Mouse (Mus musculus) forelimb bud, embryonic 11.5 days (tissue): ENCODE data around the gene Tmem109.

ENCODE experiments used
- DNase-seq: peaks from one replicate; pipeline ENCODE4 v3.0.0-alpha.2; 2012; ENCODE audit warnings: low read depth, low spot score

The Tmem109 gene

GRCm38 (mm10) chr19:10881426-10882154, at the start of gene Tmem109:
Tmem109 (minus strand) TSS chr19:10882001.
- peak; percentile 97 for DNase-seq

DNA sequence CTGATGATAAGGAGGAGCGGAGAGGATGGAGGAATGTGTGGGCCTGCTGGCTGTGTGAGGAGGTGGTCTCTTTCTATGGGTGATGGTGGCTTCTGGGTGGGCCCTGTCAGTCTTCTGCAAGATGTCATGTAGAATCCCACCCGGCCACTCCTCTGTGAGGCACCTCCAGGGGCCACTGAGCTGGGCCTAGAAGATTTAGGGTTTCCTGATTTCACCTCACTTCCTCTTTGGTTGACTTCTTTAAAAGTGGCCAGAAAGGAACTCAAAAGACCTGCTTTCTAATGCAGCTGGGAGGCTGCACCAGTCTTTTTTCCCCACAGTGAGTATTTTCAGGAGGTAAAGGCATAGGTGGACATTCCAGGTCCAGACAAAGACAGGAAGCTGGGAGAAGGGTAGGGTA, 48.8 kb upstream of the Tmem109 start:
- DNase-seq = no peak

GRCm38 (mm10) chr19:10926666-10927065, 44.9 kb upstream of the Tmem109 start:
- DNase-seq = no peak

GRCm38 (mm10) chr19:10926123-10926621, 44.4 kb upstream of the Tmem109 start:
- peak; percentile 26 for DNase-seq

DNA sequence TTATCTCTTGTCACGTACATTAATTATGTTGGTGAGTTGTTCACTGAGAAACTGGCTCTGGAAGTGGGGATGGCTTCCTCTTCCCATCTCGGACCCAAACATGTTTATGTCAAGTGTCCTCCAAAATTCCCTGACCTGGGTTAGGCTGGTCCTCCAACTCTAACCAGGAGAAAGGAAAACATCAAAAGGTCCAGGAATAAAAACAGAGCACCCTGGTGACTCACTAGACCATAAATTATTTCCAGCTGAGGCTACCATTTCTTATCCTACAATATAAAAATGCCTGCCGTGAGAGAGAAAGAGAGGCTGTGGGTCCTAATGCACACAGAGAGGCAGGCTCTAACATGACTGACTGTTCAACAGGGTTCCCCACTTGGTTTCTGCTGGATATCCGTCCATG, 42.4 kb upstream of the Tmem109 start:
- no peak for DNase-seq

DNA sequence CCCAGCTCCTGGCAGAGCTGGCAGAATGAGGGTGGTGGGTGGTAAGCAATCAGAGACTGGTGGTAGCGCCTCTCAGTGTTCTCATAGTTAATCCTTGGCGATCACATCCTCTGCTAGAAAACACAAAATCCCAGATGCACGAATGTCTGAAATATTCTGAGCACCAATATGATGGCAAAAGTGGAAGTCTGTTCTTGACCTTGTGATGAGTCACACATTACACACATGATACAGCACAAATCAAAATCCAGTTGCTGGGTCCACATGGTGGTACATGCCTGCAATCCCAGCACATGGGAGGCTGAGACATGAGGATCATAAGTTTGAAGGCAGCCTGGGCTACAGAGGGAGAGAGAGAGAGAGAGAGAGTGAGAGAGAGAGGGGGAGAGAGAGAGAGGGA, 39.3 kb upstream of the Tmem109 start:
- no peak for DNase-seq

GRCm38 (mm10) chr19:10920532-10920931, 38.7 kb upstream of the Tmem109 start, which contains the start of gene Zp1:
Zp1 (minus strand) TSS chr19:10920632.
- no peak for DNase-seq

DNA sequence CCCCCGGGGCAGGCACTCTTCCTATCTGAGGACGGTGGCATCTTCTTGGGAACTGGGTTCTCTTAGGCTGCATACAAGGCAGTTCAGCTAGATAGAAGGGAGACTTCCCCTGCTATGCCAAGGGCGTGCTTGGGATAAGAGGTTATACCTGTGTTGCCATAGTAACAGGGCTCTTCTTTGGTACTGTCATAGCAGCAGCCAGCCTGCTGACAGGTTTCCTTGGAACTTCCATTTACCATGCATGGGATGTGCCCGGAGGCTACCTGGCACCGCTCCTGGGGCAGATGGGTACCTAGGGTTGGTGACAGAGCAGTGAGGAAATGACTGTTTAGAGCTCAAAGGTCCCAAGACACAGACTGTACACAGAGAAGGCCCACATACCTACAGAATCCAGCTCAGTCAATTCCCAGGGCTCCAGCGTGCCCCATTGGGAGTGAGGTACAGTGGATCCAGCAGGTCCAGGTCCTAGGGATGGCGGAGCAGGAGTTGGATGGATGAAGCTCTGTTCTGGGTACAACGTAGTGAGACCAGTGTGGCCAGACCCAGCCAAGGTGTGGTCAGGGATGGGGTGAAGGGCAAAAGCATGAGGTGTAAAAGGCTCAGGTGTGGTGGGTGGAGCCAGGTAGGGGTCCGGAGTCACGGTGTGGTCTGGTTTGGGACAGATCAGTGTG, 36.7 kb upstream of the Tmem109 start:
- DNase-seq = no peak

DNA sequence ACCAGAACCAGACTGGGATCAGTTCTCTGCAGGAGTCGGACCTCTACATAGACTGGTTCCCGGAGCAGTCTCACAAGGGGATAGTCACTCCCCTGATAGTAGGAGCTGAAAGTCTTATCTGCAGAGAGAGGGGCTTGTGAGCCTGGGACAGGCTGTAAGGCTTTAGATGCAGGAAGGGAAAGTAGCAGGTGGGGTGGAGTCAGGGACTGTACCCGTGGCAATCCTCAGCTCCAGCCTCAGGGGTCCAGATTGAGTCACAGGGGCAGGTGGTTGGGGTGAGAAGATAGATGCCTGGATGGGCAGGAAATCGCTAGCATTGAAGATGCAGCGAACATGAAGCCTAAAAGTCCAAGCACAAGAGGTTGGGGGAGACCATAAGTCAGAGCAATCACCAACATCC, 34.7 kb upstream of the Tmem109 start:
- no peak for DNase-seq

DNA sequence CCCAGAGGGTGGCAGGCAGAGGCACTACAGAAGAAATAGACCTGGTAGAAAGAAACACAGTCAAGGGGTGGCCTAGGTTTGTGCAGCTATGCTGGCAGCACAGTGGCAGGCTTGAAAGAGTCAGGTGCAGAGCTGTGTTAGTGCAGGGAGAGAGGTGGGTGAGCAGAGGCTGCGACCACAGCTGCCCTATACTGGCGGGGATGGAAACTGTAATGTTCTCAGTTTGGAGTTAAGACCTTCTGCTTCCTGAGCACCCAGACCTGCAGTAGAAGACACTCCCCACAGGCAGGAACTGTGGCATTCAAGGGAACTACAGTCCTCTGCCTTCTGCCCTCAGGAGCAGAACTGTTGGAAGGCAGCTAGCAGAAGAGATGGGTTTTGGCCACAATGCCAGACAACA, 33.1 kb upstream of the Tmem109 start:
- DNase-seq = no peak

DNA sequence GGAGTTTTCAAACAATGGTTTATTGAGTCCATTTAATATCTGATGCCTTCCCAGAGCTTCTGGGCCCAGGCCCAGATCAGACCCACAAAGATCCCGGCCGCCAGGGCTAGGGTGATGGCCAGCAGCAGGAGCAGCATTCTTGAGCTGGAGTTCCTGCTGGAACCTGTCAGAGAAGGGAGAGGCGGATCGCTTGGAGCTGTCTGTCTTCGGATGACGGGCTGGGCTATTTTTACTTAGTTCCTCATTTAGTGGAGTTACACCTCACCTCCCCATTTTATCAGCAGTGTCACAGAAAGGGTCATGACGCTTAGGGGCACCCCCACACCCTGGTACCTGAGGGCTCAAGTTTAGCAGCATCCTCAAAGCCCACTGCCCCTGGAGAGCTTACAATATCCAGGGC, 32.5 kb upstream of the Tmem109 start:
- no peak for DNase-seq

GRCm38 (mm10) chr19:10909087-10909721, 27.4 kb upstream of the Tmem109 start:
- DNase-seq = no peak

GRCm38 (mm10) chr19:10907891-10908290, 26.1 kb upstream of the Tmem109 start:
- DNase-seq = peak; percentile 35

- DNase-seq = no peak
Observed at GRCm38 (mm10) chr19:10905728-10906000, 23.9 kb upstream of the Tmem109 start.

GRCm38 (mm10) chr19:10904927-10905727, 23.3 kb upstream of the Tmem109 start:
- no peak for DNase-seq

DNA sequence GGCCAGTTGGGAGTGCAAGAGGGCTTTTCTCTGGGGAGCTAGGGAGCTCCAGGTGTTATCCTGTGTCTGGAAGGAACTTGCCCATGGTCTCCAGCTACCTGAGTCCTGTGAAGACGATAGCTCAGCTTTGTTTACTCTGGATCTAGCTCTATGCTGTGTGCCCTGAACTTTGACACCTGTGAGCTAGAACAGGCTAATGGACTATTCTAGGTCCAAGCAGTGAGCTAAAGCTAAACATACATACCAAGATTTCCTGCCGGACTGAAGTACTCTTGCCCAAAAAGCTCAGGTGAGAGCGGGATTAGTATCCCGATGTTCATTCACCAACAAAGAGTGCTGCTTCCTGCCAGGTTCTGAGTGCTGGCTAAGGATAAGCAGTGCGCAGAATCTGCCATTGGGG, 22.7 kb upstream of the Tmem109 start:
- DNase-seq = no peak

GRCm38 (mm10) chr19:10901046-10901445, 19.2 kb upstream of the Tmem109 start:
- no peak for DNase-seq

DNA sequence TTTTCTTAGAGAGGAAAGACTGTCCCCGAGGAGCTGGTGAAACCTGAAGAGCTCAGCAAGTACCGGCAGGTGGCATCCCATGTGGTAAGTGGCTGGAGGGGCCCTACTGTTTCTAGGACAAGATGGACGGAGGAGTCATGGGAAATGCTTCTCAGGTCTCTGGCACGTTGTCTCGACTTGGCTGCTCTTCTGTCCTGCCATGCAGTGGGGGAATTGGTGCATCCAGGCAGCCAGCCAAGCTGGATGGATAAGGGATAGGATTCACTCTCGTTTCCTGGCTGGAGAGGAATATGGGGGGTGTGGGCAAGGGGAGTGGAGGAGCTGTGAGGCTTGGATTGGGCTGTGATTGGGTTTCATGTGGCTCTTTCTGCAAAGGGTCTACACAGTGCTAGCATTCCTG, 18.5 kb upstream of the Tmem109 start:
- DNase-seq = no peak

DNA sequence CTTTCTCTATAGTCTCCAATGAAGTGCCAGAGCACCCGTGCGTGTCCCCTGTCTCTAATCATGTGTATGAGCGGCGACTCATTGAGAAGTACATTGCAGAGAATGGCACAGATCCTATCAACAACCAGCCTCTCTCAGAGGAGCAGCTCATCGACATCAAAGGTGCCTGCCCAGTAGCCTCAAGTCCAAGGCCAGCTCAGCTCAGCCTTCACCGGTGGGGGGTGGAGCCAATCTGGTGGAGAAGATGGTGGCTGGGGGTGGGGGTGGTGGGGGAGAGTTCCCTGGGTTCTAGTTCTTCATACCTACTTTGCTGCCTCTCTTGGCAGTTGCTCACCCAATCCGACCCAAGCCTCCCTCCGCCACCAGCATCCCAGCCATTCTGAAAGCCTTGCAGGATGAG, 15.7 kb upstream of the Tmem109 start:
- DNase-seq = no peak

DNA sequence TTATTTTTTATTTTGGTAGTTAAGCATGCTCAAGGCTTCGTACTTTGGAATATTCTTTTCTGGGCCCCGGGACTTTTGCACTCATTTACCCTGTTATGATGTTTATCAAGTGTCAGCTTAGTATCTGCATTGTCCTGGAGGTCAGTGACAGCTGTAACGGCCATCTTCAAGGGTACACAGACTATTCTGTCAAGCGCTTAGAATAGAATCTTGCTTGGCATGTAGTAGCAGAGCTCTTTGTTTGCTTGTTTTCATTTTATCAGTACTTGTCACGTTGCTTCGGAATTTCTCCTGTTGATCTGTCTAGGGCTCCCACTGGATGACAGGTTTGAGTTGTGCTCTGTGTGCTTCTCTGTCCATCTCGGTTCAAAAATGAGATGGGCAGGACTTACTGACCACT, 15.0 kb upstream of the Tmem109 start:
- DNase-seq = no peak

- peak; percentile 27 for DNase-seq
Observed at GRCm38 (mm10) chr19:10895708-10896107, 13.9 kb upstream of the Tmem109 start.

- peak; percentile 98 for DNase-seq
Observed at GRCm38 (mm10) chr19:10895016-10895528, 13.3 kb upstream of the Tmem109 start, which contains the start of gene Prpf19. Prpf19 (plus strand) TSS chr19:10895231.
